Mouse (Mus musculus): ENCODE measurements at regions not wholly inside any gene's neighbourhood (a gene's known extent, or its start where the extent isn't known, plus 50 kb on each side); places are given as distances from the start of the nearest gene placed in this dataset.

- TF ChIP-seq POLR2A (IDR thresholded peaks at IDR 0.05; ENCODE audit: insufficient read depth, low read depth, low read length) (no peak), CTCF (IDR thresholded peaks at IDR 0.05; ENCODE audit: insufficient read depth, low read depth, low read length) (no peak)
These were observed 52.9 kb upstream of the Tmem189 start for GRCm38 (mm10) chr2:167742479-167742878.
